In the genomic region with DNA sequence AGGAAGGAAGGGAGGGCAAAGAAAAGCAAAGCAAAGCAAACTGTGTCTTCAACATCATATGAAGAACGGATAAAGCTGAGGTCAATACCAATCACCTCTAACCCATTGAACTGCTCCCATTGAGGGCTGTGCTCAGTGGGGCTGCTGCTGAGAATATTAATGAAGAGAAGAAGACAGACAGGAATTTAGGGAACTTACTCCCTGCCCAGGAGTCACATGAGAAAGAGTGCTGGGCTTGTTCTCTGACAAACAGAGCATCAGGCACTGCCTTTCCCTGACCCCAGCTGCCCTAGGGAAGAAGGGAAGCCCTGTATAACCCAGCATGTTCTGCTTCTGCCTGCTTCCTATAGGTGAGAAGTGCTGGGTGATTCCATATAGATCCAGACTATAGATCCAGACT, we compare ENCODE assay signal across 9 mouse cellular contexts.
"Had no signal": no experiment of that assay in that cellular context is flagged by ENCODE, and none has a peak within 500 bp of the region (broad histone marks: within the 10 kb centered on the region; RNA-seq: fewer than 3 reads in every experiment).

No protein-coding gene starts in this region.

- ATAC-seq: intestine, postnatal 0 days had no signal

- H3K27ac ChIP-seq: limb, embryonic 13.5 days; liver, embryonic 14.5 days had no signal

- H3K9ac ChIP-seq: limb, embryonic 13.5 days; liver, embryonic 14.5 days had no signal

- H3K9me3 ChIP-seq: limb, embryonic 13.5 days had no signal

- DNase-seq: kidney, adult 8-10 months; kidney, postnatal 36 days; lung, adult 18-20 months; right cerebral cortex, adult 18-20 months; right cerebral cortex, postnatal 25 days; thymus, postnatal 36 days had no signal

- H3K4me2 ChIP-seq: limb, embryonic 13.5 days had no signal

- H3K27me3 ChIP-seq: limb, embryonic 13.5 days had no signal

- H3K36me3 ChIP-seq: limb, embryonic 13.5 days had no signal

- H3K4me3 ChIP-seq: limb, embryonic 13.5 days had no signal
